ENCODE assay signal across 8 mouse cellular contexts in the genomic region with DNA sequence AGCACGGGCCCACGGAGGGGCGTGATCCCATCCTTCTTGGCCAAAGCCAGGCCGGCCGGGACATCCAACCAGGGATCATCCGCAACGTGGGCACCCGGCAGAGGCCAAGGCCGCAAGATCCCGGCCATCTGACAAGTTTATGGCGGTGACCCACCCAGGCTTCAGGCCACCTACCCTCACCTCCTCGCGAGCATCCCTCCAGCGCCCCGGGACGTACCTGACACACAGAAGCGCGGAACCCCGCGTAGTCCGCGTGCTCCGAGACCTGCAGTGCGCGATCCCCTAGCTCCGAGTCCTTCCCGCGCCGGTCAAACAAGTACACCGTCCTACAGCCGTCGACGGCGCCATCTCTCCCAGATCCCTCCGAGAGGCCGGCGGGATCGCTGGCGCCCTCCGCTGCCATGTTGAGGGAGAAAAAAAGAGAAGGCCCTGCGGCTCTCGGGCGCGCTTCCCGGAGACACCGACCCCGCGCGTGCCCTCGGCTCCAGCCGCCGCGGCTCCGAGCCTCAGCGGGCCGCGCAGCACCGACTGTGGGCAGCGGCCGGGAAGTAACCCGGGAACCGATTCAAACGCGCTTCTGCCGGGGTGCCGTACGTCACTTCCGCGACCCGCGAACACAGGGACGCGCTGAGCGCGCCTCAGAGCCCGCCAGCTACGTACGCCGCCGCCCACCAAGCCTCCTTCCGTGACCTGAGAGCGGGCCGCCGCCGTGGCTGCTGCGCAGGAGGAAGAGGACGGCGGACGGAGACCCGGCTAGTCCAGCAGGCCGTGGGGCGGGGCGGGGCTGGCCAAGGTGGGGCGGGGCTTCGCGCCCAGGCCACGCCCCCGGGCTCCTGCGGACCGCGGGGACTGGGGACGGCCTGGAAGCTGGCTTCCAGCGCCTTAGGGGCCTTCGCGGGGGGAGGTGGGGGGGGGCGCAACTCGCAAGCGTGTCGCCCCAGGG. TPM values are rescaled to one million over a fixed set of nuclear protein-coding genes. Genes with fewer than 3 reads are reported as not detected.
DNase-seq lines count a peak whose midpoint lies in the region; ATAC-seq lines count a peak whose summit lies in the region.

TSS of gene Smchd1 (minus strand) at position 582 of the 943 bp plus-strand sequence.

- peak; percentile 84 to 85 for DNase-seq in CD8-positive naive resting alpha-beta T cell, adult 2 months (ENCODE audit: low read depth in 2 of 2, low spot score in 2 of 2)
- peak; percentile 78 for DNase-seq in c-Kit-negative CD71-positive TER-119-positive erythroid progenitor cells, embryonic 14.5 days (ENCODE audit: low read depth, low spot score)
- peak; percentile 74 for DNase-seq in fibroblast of lung, adult 2 months (ENCODE audit: low read depth)
- peak; percentile 97 for DNase-seq in kidney, postnatal 14 days
- DNase-seq in naive thymus-derived CD4-positive, alpha-beta T cell, adult 2 months (ENCODE audit: low read depth), result peak; percentile 92
- peak; percentile 96 for DNase-seq in splenic B cell, adult 2 months (ENCODE audit: low read depth, low spot score)

- H3K27ac ChIP-seq in heart, embryonic 14.5 days (replicated peaks in 1 of 2; ENCODE audit: control insufficient read depth in 1 of 2, insufficient read depth in 1 of 2, low read depth in 2 of 2, low read length in 2 of 2), result peak within 1 kb of the TSS; percentile 96 to 99
- peak within 1 kb of the TSS; percentile 95 for H3K27ac ChIP-seq in liver, embryonic 12.5 days

- H3K36me3 ChIP-seq in heart, embryonic 14.5 days (ENCODE audit: control insufficient read depth, insufficient read depth, low read length), result no peaks in the 10 kb centered on the region
- 0 out of 2 replicates have a peak, but pooled peaks cover 2% of the 10 kb centered on the region for H3K36me3 ChIP-seq in liver, embryonic 12.5 days
- H3K36me3 ChIP-seq in splenic B cell, adult 2 months (ENCODE audit: control insufficient read depth, insufficient read depth, low read length, poor library complexity, severe bottlenecking), result no peaks in the 10 kb centered on the region

- WGBS in heart, embryonic 14.5 days, result under 1% methylated on average over 86 of the region's 109 CpGs
- under 1% methylated on average over 102 of the region's 109 CpGs for WGBS in liver, embryonic 12.5 days (ENCODE audit: insufficient replicate concordance)

- H3K4me2 ChIP-seq in heart, embryonic 14.5 days (ENCODE audit: low read length), result peak within 1 kb of the TSS; percentile 90
- peak within 1 kb of the TSS; percentile 93 for H3K4me2 ChIP-seq in liver, embryonic 12.5 days

- H3K9me3 ChIP-seq in heart, embryonic 14.5 days (ENCODE audit: control insufficient read depth, low read length), result no peaks in the 10 kb centered on the region
- H3K9me3 ChIP-seq in liver, embryonic 12.5 days (replicated peaks), result no peaks in the 10 kb centered on the region

- peaks cover 3 to 8% of the 10 kb centered on the region in 2 experiments for H3K4me1 ChIP-seq in heart, embryonic 14.5 days (ENCODE audit: control insufficient read depth in 2 of 2, insufficient read depth in 2 of 2, low read length in 2 of 2)
- peaks cover 52% of the 10 kb centered on the region for H3K4me1 ChIP-seq in liver, embryonic 12.5 days

- H3K4me3 ChIP-seq in heart, embryonic 14.5 days (ENCODE audit: control insufficient read depth in 1 of 2, insufficient read depth in 1 of 2, low read depth in 1 of 2, low read length in 2 of 2), result peak within 1 kb of the TSS; percentile 86 to 91
- peak within 1 kb of the TSS; percentile 86 for H3K4me3 ChIP-seq in liver, embryonic 12.5 days

- ATAC-seq in heart, embryonic 14.5 days (ENCODE audit: insufficient number of reproducible peaks, insufficient read depth, low FRiP score, low read depth), result peak; percentile 94
- peak; percentile 96 for ATAC-seq in liver, embryonic 12.5 days

- H3K9ac ChIP-seq in heart, embryonic 14.5 days (ENCODE audit: low read length), result peak within 1 kb of the TSS; percentile 84
- peak within 1 kb of the TSS; percentile 93 for H3K9ac ChIP-seq in liver, embryonic 12.5 days

- no peaks in the 10 kb centered on the region for H3K27me3 ChIP-seq in heart, embryonic 14.5 days (ENCODE audit: control insufficient read depth, insufficient read depth, low read length)
- H3K27me3 ChIP-seq in liver, embryonic 12.5 days (replicated peaks), result no peaks in the 10 kb centered on the region
- H3K27me3 ChIP-seq in splenic B cell, adult 2 months (ENCODE audit: control insufficient read depth, insufficient read depth, low read length, poor library complexity, severe bottlenecking), result no peaks in the 10 kb centered on the region

RNA-seq across cellular contexts. Expression of gene Smchd1, which starts in this region (rescaled TPM):
- 41.7 and 49.1 TPM in 2 replicates for polyA plus RNA-seq in heart, embryonic 14.5 days (2014; fragmentation: Nextera tagmentation; extraction: Ambion mirVana)
- 49.4 and 50.1 TPM in 2 replicates for polyA plus RNA-seq in liver, embryonic 12.5 days (2016; fragmentation: Nextera tagmentation; extraction: Ambion mirVana)

Comparison
In these comparisons a context has a peak if more than half of its experiments do, and no peak if none do; other contexts are left out.
1. Peak in every context shown above with its lines: DNase-seq, ATAC-seq, H3K4me3 ChIP-seq and H3K27ac ChIP-seq.